Mouse (Mus musculus) hindlimb bud, embryonic 11.5 days (tissue): ENCODE data around the gene Cit.

Source experiments
- DNase-seq: peaks from one replicate; pipeline ENCODE4 v3.0.0-alpha.2; 2012; ENCODE audit warnings: low read depth, low spot score; ENCODE audit errors: extremely low spot score

Cit gene

GRCm38 (mm10) chr5:115956048-115956447, 111.0 kb downstream of the Cit start:
- no peak for DNase-seq

- no peak for DNase-seq
These were observed 112.1 kb downstream of the Cit start for GRCm38 (mm10) chr5:115957177-115957576.

- DNase-seq = no peak
These were observed 113.3 kb downstream of the Cit start for GRCm38 (mm10) chr5:115958344-115958743.

GRCm38 (mm10) chr5:115958814-115959213, 113.7 kb downstream of the Cit start:
- DNase-seq = no peak

GRCm38 (mm10) chr5:115961809-115962208, 116.7 kb downstream of the Cit start:
- DNase-seq = no peak

GRCm38 (mm10) chr5:115971236-115971635, 126.2 kb downstream of the Cit start:
- no peak for DNase-seq

- no peak for DNase-seq
These were observed 130.6 kb downstream of the Cit start for GRCm38 (mm10) chr5:115975672-115976071.

- DNase-seq = no peak
These were observed 131.4 kb downstream of the Cit start for GRCm38 (mm10) chr5:115976446-115976845.

GRCm38 (mm10) chr5:115977266-115977665, 132.2 kb downstream of the Cit start:
- DNase-seq = no peak

GRCm38 (mm10) chr5:115977757-115978156, 132.7 kb downstream of the Cit start:
- DNase-seq = no peak

GRCm38 (mm10) chr5:115978255-115978654, 133.2 kb downstream of the Cit start:
- DNase-seq = no peak

- no peak for DNase-seq
These were observed 134.1 kb downstream of the Cit start for GRCm38 (mm10) chr5:115979134-115979696.

GRCm38 (mm10) chr5:115980537-115980936, 135.5 kb downstream of the Cit start:
- no peak for DNase-seq

- DNase-seq = no peak
These were observed 137.7 kb downstream of the Cit start for GRCm38 (mm10) chr5:115982671-115983373.

- no peak for DNase-seq
These were observed 139.3 kb downstream of the Cit start for GRCm38 (mm10) chr5:115984392-115984791.

- no peak for DNase-seq
These were observed 140.0 kb downstream of the Cit start for GRCm38 (mm10) chr5:115985101-115985500.

GRCm38 (mm10) chr5:115987284-115987683, 142.2 kb downstream of the Cit start:
- DNase-seq = no peak

- DNase-seq = no peak
These were observed 146.6 kb downstream of the Cit start for GRCm38 (mm10) chr5:115991717-115992116.

- no peak for DNase-seq
These were observed 149.0 kb downstream of the Cit start for GRCm38 (mm10) chr5:115994101-115994500.

- DNase-seq = no peak
These were observed 152.3 kb downstream of the Cit start for GRCm38 (mm10) chr5:115997376-115997775.

GRCm38 (mm10) chr5:116003154-116003553, 158.1 kb downstream of the Cit start:
- no peak for DNase-seq

- DNase-seq = no peak
These were observed 158.7 kb downstream of the Cit start for GRCm38 (mm10) chr5:116003825-116004224.

GRCm38 (mm10) chr5:116004271-116004670, 159.2 kb downstream of the Cit start:
- DNase-seq = no peak
